Mouse (Mus musculus) adrenal gland, adult 18-20 months (tissue): ENCODE results near the gene Smyd2. TPM values are rescaled to one million over a fixed set of nuclear protein-coding genes. Genes with fewer than 3 reads are reported as not detected.

ENCODE experiments used
- DNase-seq, 2 experiments: peaks; one replicate each; pipeline ENCODE4 v3.0.0; 2021 to 2022; ENCODE audit warnings: low spot score in 2 of 2
- long read RNA-seq, 2 experiments: library from polyadenylated mRNA; stranded (forward); transcript quantifications; one replicate each; pipeline ENCODE4 v2.0.0; 2021
- total RNA-seq, 2 experiments: library from RNA; stranded (reverse); gene quantifications; 1 replicate in 1 of 2; 2 replicates in 1 of 2; pipeline ENCODE4 v1.2.3; 2021

The Smyd2 gene
- 10 to 100 TPM; 64.6 to 80.0 TPM for total RNA-seq
- long read RNA-seq, experiment 1, transcript Smyd2-201 (12 exons, 1,680 nt) = major isoform, 50 of 59 reads
- long read RNA-seq, experiment 1, partial matches to known transcripts = 2 of 59 reads
- long read RNA-seq, experiment 1, other reads (novel, unspliced or antisense) = 6 of 59 reads
- long read RNA-seq, experiment 2, transcript Smyd2-201 (12 exons, 1,680 nt) = major isoform, 146 of 173 reads
- long read RNA-seq, experiment 2, partial matches to known transcripts = 12 of 173 reads
- long read RNA-seq, experiment 2, other reads (novel, unspliced or antisense) = 12 of 173 reads

GRCm38 (mm10) chr1:189921818-189922592 lies at the start of gene Smyd2:
Gene Smyd2 (minus strand): TSS chr1:189922363.
- DNase-seq = peak; percentile 68

GRCm38 (mm10) chr1:189970381-189970780 lies 48.2 kb upstream of the Smyd2 start:
- DNase-seq = no peak

- DNase-seq = no peak
These were observed 45.9 kb upstream of the Smyd2 start for GRCm38 (mm10) chr1:189968027-189968426.

GRCm38 (mm10) chr1:189960481-189960880 lies 38.3 kb upstream of the Smyd2 start:
- no peak for DNase-seq

GRCm38 (mm10) chr1:189959802-189960201 lies 37.6 kb upstream of the Smyd2 start:
- DNase-seq = no peak

- DNase-seq = no peak
These were observed 29.7 kb upstream of the Smyd2 start for GRCm38 (mm10) chr1:189951861-189952260.

GRCm38 (mm10) chr1:189947411-189947810 lies 25.2 kb upstream of the Smyd2 start:
- no peak for DNase-seq

GRCm38 (mm10) chr1:189946126-189946525 lies 24.0 kb upstream of the Smyd2 start:
- DNase-seq = peak in 1 of 2 experiments; percentile 9

GRCm38 (mm10) chr1:189941786-189942185 lies 19.6 kb upstream of the Smyd2 start:
- DNase-seq = no peak

GRCm38 (mm10) chr1:189936436-189937105 lies 14.4 kb upstream of the Smyd2 start:
- no peak for DNase-seq

- DNase-seq = no peak
These were observed 11.5 kb upstream of the Smyd2 start for GRCm38 (mm10) chr1:189933480-189934202.

GRCm38 (mm10) chr1:189932976-189933375 lies 10.8 kb upstream of the Smyd2 start:
- DNase-seq = no peak

- DNase-seq = no peak
These were observed 10.0 kb upstream of the Smyd2 start for GRCm38 (mm10) chr1:189932190-189932589.

GRCm38 (mm10) chr1:189929896-189930295 lies 7.7 kb upstream of the Smyd2 start:
- no peak for DNase-seq

GRCm38 (mm10) chr1:189927644-189928043 lies 5.5 kb upstream of the Smyd2 start:
- peak; percentile 54 to 62 for DNase-seq

GRCm38 (mm10) chr1:189926279-189926678 lies 4.1 kb upstream of the Smyd2 start:
- no peak for DNase-seq

GRCm38 (mm10) chr1:189923871-189924568 lies 1.9 kb upstream of the Smyd2 start:
- DNase-seq = no peak

- DNase-seq = no peak
These were observed 994 bp upstream of the Smyd2 start for GRCm38 (mm10) chr1:189923157-189923556.

- DNase-seq = no peak
These were observed 558 bp upstream of the Smyd2 start for GRCm38 (mm10) chr1:189922721-189923120.

- DNase-seq = no peak
These were observed 670 bp downstream of the Smyd2 start for GRCm38 (mm10) chr1:189921568-189921817.
